Mouse (Mus musculus) thymus, adult 2 months (tissue): ENCODE data around the gene Ndp.

Experiments used
- CTCF ChIP-seq: fragments of 200-500 bp; IDR thresholded peaks from 2 replicates; pipeline ENCODE4 v1.5.1; 2012; ENCODE audit warnings: mild to moderate bottlenecking, control low read depth, low read length, moderate library complexity, borderline replicate concordance; ENCODE audit not compliant: control insufficient read depth, poor library complexity, insufficient read depth; ENCODE audit errors: extremely low read depth
- POLR2A ChIP-seq: fragments of 200-500 bp; IDR thresholded peaks from 2 replicates; pipeline ENCODE4 v1.6.1; 2012; ENCODE audit warnings: mild to moderate bottlenecking, low read length, control low read depth, moderate library complexity; ENCODE audit not compliant: control insufficient read depth, poor library complexity, insufficient read depth; ENCODE audit errors: extremely low read depth

DNA sequence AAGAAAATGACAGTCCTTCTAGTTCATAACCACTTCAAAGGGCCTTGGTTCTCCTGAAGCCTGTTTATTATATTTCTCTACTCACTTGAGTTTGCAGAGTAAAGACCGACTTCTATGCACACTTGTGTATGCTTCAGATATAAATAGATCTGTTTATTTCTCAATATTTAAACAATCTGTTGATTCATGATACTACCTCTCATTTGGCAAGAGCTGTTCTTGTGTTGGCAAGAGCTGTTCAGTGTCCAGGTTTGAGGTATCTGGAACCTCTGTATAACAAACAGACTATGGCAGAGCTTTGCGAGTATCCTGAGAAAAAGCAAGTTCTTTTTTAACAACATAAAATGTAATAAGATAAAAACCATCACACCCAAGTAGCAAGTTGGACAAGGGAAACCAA lies 65.5 kb downstream of the Ndp start:
- TF ChIP-seq POLR2A, result no peak
- no peak for TF ChIP-seq CTCF
